Mouse (Mus musculus) MEL (cell line): ENCODE measurements around the gene Ctdsp1.

Source experiments
- CTCF ChIP-seq, 3 experiments: IDR thresholded peaks in 2 of 3; conservative IDR thresholded peaks in 1 of 3; 2 replicates each; pipeline ENCODE4 v1.5.1; 2011 to 2012; ENCODE audit warnings: low read length in 3 of 3, low read depth in 2 of 3, mild to moderate bottlenecking in 2 of 3, improper control_type of control experiment in 1 of 3, inconsistent platforms in 1 of 3, mixed read lengths in 1 of 3, moderate library complexity in 1 of 3; ENCODE audit not compliant: control insufficient read depth in 1 of 3, insufficient read depth in 1 of 3, poor library complexity in 1 of 3, severe bottlenecking in 1 of 3
- ELF1 ChIP-seq: IDR thresholded peaks from 2 replicates; pipeline ENCODE4 v1.6.1; 2014; ENCODE audit warnings: low read depth, mild to moderate bottlenecking, inconsistent platforms, low read length, improper control_type of control experiment, moderate library complexity
- GABPA ChIP-seq: IDR thresholded peaks from 2 replicates; pipeline ENCODE4 v1.6.1; 2012; ENCODE audit warnings: low read depth, mild to moderate bottlenecking, inconsistent platforms, low read length, improper control_type of control experiment, moderate library complexity
- GATA1 ChIP-seq: IDR thresholded peaks from 2 replicates; pipeline ENCODE4 v1.6.1; 2011; ENCODE audit warnings: low read depth, low read length, improper control_type of control experiment
- MAFK ChIP-seq: IDR thresholded peaks from 2 replicates; pipeline ENCODE4 v1.6.1; 2011; ENCODE audit warnings: low read depth, mild to moderate bottlenecking, low read length, improper control_type of control experiment, borderline replicate concordance
- MAZ ChIP-seq: IDR thresholded peaks from 2 replicates; pipeline ENCODE4 v1.6.1; 2012; ENCODE audit warnings: low read depth, mild to moderate bottlenecking, inconsistent platforms, low read length, improper control_type of control experiment
- MXI1 ChIP-seq: IDR thresholded peaks from 2 replicates; pipeline ENCODE4 v1.6.1; 2011; ENCODE audit warnings: mild to moderate bottlenecking, low read depth, low read length, improper control_type of control experiment
- POLR2A ChIP-seq, 2 experiments: IDR thresholded peaks; 2 replicates each; pipeline ENCODE4 v1.6.1; 2011 to 2012; ENCODE audit warnings: low read length in 2 of 2, mild to moderate bottlenecking in 2 of 2, control low read depth in 1 of 2, improper control_type of control experiment in 1 of 2, low read depth in 1 of 2, moderate library complexity in 1 of 2; ENCODE audit not compliant: control insufficient read depth in 1 of 2, insufficient read depth in 1 of 2, poor library complexity in 1 of 2
- UBTF ChIP-seq: IDR thresholded peaks from 2 replicates; pipeline ENCODE4 v1.6.1; 2012; ENCODE audit warnings: low read depth, mild to moderate bottlenecking, inconsistent platforms, low read length, improper control_type of control experiment, moderate library complexity, borderline replicate concordance; ENCODE audit not compliant: insufficient read depth
- USF1 ChIP-seq: IDR thresholded peaks from 2 replicates; pipeline ENCODE4 v1.6.1; 2014; ENCODE audit warnings: low read depth, mild to moderate bottlenecking, inconsistent platforms, low read length, improper control_type of control experiment, moderate library complexity
- ZC3H11A ChIP-seq: IDR thresholded peaks from 2 replicates; pipeline ENCODE4 v1.6.1; 2012; ENCODE audit warnings: low read depth, mild to moderate bottlenecking, inconsistent platforms, low read length, improper control_type of control experiment
- ZMIZ1 ChIP-seq: IDR thresholded peaks from 2 replicates; pipeline ENCODE4 v1.6.1; 2012; ENCODE audit warnings: low read depth, mild to moderate bottlenecking, inconsistent platforms, low read length, improper control_type of control experiment, moderate library complexity
- ZNF384 ChIP-seq: IDR thresholded peaks from 2 replicates; pipeline ENCODE4 v1.6.1; 2012; ENCODE audit warnings: low read depth, mild to moderate bottlenecking, inconsistent platforms, low read length, improper control_type of control experiment

GRCm38 (mm10) chr1:74385064-74385463, 6.2 kb upstream of the Ctdsp1 start:
- TF ChIP-seq CTCF (IDR thresholded peaks at IDR 0.05 in 2 of 3, conservative IDR thresholded peaks at IDR 0.05 in 1 of 3; ENCODE audit: control insufficient read depth in 1 of 3, insufficient read depth in 1 of 3, low read depth in 2 of 3, low read length in 3 of 3, poor library complexity in 1 of 3, severe bottlenecking in 1 of 3) (no peak), ZNF384 (no peak), USF1 (no peak), POLR2A (IDR thresholded peaks at IDR 0.05; ENCODE audit: control insufficient read depth in 1 of 2, insufficient read depth in 1 of 2, low read depth in 1 of 2, low read length in 2 of 2, poor library complexity in 1 of 2) (no peak), MAZ (no peak), GABPA (no peak), MAFK (no peak), UBTF (no peak), ELF1 (no peak), GATA1 (no peak), ZC3H11A (no peak), ZMIZ1 (no peak), MXI1 (no peak)
